Mouse (Mus musculus): ENCODE data around the gene Fam47e.
A peak's percentile ranks its signal among the peaks of the same experiment; 100 is the strongest.
"Not testable (repeated sequence)": the region's sequence is repeated elsewhere in the genome, so short reads cannot be mapped to it uniquely, and the experiment has no call there.

Gene Fam47e

DNA sequence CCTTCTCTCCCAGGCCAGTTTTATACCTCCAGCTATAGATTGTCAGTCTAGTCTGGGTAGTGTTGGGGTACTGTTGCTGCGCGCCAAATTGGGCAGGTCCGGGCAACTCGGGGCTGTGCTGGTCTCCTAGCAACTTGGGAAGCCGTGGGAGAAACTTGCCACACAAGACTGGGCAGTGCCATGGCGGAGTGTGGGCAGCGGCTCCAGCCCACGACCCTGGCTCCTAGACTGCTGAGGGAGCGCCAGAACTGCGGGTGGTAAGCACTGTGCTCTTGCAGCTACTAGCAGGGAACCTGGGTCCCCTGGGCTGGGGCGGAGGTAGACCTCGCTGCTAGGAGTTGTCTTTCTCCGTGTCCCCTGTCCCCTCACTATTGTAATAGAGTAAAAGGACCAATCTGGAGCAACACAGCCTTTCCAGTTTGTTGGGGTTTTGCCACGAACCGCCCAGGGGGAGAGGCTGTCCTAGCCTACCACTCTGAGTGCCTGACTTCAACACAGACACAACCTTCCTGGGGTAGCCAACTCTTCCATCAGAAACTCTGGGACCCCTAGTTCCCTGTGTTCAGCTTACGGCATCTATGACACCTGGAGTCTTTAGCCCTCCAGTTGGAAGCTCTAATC is at the start of gene Fam47e:
Gene Fam47e, plus strand, starts transcription at position 179 of the 621 bp plus-strand sequence.
- DNase-seq (ENCODE audit: low read depth, low spot score), result no peak

DNA sequence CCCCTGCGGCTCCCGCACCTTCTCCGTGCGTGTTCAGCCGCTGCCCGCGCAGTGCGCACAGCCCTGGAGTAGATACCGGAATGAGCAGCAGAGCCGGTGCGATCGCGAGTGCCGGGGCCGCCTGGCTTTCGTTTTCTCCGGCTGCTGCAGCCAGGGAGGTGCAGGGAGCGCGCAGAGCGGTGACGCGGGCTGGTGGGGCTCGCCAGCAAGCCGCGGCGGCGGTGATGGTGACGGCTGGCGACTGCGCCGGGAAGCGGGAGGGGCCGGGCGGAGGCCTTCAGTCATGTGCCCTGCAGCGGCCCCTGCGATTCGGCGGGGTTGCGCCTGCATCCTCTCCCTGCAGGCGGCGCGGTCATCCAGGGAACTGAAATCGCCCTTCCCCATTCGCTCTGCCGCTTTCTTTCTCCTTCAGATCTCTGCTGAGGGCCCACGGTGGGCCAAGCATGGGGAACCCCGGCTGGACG is 49.4 kb upstream of the Fam47e start:
- DNase-seq (ENCODE audit: low read depth, low spot score), result peak; percentile 74

DNA sequence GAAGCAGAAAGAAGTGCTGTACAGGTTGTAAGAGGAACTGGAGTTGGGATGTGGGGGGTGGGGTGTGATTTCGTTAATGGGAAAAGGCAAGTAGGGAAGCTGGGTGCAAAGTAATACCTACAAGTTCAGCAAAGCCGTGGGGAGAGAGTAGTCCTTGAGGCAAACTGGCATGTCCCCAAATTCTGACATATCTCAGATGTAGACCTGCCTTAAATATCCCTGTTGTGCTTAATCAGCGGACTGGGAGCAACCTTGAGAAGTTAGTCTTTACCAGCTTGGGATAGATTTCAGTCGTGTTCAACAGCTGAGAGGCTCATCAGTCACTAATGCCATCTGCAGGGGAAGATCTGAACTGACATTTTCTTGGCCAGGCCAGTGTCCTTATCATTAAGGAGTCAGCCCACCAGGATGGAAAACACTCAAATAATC is 48.6 kb upstream of the Fam47e start:
- no peak for DNase-seq (ENCODE audit: low read depth, low spot score)

DNA sequence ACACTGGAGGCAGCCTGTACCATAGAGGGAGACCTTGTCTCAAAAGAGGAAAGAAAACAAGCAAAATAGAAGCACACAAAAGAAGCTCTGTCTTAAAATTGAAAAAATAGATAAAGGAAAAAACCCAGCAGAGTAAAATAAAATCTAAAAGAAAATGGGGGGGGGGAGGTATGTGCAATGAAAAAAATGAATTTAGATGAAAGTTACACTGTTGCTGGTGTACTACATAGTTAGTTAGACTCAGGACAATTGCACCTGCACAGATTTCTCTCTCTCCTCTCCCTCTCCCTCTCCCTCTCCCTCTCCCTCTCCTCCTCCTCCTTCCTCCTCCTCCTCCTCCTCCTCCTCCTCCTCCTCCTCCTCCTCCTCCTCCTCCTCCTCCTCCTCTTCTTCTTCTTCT is 48.1 kb upstream of the Fam47e start, which contains the start of gene Scarb2:
Gene Scarb2, minus strand, starts transcription at position 101 of the 400 bp plus-strand sequence.
- no peak for DNase-seq (ENCODE audit: low read depth, low spot score)

DNA sequence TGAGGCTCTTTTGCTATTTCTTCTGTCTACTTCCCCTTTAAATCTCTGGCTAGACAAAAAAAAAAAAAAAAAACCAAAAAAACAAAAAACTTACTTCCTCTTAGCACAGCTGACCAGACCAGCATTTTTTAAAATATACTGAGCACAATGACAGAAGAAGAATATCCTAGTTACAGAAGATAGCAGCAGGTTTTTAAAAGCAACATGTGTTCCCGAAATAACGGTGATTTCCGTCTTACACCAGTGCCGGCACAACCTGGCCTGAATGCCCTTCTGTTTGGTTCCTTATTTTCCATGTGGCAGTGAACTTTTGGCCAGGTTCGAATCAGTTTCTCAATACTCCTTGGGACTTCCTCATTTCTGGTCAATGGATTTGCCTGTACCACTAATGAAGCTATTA is 46.0 kb upstream of the Fam47e start:
- DNase-seq (ENCODE audit: low read depth, low spot score), result no peak

DNA sequence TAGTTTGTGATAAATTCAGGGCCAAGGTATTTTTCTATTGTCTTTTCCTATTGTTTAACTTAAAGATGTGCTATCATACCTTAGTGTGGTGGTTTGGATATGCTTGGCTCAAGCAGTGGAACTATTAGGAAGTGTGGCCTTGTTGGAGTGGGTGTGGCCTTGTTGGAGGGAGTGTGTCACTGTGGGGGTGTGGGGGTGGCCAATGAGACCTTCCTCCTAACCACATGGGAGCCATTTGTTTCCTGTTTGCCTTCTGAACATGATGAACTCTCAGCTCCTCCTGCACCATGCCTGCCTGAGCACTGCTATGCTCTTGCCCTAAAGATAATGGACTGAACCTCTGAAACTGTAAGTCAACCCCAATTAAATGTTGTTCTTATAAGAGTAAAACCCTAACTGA is 43.6 kb upstream of the Fam47e start:
- no peak for DNase-seq (ENCODE audit: low read depth, low spot score)

DNA sequence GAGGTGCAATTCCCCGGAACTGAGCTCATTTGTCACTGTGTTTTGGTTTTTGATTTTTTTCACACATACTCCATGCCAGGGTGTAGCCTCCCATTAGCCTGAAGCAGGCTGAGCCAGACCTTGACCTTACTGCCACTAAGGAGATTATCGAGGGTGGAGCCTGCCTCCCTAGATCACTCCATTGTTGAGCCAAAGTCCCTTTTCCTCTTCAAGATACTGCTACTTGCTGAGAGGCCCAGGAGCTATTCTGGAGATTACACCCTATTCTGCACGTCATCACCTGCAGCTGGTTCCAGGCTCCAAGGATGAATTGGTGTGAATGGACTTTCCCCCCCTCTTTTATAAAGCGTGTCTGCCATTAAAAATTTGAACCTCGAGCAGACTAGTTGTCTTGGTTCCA is 42.8 kb upstream of the Fam47e start:
- no peak for DNase-seq (ENCODE audit: low read depth, low spot score)

DNA sequence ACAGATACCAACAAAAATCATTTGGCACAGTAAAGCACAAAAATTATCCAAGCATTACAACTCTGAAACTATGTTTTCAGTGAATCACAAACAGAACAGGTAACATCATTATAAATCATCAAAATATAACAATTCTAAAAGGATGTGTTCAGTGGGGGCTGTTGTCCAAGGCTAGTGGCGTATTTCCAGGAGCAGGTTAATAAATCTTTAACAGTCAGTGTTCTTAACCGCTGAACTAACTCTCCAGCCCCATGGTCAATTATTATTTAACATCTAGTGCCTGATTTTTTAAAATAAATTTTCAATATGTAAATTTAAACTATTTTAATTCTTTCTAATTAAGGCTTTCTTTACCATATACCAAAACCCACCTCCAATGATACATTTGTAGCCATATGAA is 33.7 kb upstream of the Fam47e start:
- DNase-seq (ENCODE audit: low read depth, low spot score), result not testable (repeated sequence)

DNA sequence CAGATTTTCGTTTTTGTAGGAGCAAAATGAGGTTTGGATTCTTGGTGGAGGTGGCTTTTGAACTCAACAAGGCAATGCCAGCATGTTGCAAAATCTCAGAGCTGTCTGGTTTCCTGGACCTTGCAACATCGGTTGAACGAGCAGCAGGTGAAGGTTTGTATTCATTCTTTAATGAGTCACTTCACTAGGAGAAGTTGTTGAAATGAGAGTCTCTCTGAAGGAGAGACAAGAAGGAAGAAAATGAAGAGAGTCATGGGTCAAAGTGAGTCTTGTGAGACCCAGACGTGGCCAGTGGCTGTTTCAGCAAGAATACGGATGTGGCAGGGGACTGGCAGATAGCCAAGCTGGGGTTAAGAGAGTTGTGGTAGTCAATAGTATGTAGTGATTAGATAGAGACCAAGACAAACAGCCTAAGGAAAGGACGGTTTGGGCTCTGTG is 30.0 kb upstream of the Fam47e start:
- DNase-seq (ENCODE audit: low read depth, low spot score), result no peak

DNA sequence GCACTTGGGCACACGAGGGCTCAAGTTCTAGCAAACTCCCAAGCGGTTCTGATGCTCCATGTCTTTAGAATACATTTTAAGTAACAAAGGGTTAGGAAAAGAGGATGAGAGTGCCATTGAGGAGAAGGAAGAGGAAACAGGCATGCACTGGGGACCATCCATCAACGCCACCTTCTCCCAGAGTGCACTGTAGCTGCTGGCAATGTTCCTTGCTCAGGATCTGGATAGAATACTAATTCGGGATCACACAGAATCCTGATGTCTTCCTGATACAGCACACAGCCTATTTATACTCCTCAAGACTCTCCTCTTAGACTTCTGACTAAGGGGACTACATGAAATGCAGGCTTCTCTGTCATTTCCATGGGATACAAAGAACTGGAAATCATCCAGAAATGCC is 15.2 kb upstream of the Fam47e start:
- DNase-seq (ENCODE audit: low read depth, low spot score), result no peak

DNA sequence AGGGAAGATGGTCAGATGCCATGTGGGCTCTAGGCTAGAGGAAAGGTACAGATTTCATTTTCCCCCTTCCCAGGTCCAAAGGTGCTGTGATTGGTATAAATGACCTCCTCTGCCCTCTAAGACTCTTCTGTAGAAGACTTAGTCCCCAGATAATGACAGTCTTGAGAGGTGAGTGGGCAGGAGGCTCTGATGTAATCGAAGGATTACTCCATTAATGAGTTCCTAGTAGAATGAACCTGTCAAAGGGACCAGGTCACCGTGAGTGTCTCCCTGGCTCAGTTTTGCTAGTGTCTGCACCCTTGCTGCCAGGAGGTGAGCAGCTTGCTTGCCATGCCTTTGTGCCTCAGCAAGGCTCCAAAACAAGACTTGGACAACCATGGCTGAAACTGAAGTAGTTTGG is 2.3 kb upstream of the Fam47e start:
- no peak for DNase-seq (ENCODE audit: low read depth, low spot score)

DNA sequence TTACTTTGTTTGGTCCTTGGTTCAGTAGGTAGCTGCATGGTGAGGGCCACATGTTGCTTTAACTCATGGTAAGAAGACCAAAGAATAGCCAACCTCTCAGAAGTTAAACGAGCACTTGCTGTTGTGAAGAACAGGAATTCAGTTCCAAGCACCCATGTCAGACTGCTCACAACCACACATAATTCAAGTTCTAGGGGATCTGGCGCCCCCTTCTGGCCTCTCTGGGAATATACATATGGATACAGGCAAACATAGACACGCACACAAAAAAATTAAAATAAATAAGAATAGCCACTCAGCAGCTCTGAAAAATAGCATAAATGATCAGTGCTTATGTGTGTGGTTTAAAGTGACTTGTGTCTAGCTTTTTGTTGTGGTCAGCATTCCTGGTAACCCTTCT is 930 bp upstream of the Fam47e start:
- no peak for DNase-seq (ENCODE audit: low read depth, low spot score)

DNA sequence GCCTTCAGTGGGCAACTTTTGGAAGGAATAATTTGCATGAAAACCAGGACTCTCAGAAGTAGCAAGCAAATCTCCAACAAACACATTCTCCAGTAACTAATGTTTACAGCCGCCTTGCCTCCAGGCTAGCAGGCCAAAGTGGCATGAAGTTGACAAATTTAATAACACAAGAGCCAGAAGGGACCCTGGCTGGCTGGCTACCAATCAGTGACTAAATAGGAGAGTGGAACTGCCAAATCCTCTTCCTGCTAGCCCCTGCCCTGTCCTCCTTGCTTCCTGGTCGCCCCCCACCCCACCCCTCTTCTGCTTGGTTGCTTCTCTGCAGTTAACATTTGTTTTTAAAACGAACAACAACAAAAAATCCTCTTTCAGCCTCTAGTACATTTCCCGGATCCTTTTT is 426 bp upstream of the Fam47e start:
- DNase-seq (ENCODE audit: low read depth, low spot score), result no peak

DNA sequence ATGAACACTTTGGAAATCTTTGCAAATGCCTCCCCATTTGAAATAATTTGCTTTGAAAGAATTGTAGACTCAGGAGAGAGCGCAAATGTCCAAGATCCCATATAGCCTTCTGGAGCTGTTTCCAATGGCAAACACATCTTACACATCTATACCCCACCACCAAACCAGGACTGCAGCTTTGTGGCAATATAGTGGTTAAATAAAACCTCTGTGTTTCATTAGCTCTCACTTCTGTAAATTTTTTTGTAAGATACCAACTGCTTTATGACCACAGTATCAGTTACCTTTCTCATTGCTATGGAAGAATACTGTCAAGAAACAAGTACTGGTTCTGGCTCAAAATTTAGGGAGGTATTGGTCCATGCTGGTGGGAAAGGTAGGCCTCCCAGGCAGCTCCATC is 1.0 kb downstream of the Fam47e start:
- DNase-seq (ENCODE audit: low read depth, low spot score), result no peak

DNA sequence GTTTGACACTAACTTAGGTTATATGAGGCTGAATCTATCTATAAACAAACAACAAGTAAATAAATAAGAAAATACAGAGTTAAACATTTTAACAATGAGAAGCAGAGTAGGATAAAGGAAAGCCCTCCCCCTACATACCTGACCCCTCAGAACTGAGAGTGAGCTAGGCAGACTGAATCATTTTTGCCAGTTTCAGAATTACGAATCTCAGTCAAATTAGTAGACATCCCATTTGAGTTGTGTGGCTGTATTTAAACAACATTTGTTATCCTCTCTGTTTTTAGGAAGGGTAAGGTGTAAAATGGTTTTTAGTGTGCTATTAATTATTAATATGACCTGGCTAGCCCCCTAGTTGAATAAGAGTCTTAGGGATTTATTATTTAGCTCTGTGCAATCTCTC is 2.6 kb downstream of the Fam47e start:
- no peak for DNase-seq (ENCODE audit: low read depth, low spot score)

DNA sequence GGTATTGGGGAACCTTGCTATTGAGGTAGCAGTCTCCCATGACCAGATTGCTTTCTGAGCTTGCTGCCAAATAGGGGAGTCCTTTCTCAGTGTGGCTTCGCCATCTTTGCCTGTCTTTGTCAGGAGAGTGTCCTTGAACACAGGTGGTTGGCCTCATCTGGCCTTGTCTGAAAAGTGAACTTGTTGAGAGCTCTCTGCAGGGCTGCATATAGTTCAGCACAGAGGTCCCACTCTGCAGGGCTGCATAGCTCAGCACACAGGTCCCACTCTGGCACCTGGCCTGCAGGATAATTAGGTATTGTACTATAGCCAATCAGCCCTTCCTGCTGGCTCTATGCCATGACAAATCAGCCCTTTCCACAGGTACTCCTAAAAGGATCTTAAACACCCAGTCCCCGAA is 5.3 kb downstream of the Fam47e start:
- DNase-seq (ENCODE audit: low read depth, low spot score), result no peak

DNA sequence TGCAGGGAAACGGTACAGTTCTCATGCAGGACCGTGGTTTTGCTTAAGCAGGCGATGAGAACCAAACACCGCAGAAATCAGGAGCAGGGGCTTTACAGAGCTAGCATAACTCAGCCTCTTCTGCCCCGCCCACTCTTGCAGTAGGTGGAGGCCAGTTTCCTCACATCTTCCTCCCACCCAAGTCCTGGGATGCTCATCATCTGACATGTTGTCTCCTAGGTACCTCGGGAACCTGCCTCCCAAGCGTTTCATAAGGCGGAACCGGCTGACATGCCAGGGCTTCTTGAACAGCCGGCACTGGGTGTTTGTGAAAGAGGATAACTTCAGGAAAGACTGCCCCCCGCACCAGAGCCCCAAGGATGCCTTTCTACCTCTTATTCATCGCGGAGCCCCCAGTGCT is 7.1 kb downstream of the Fam47e start:
- DNase-seq (ENCODE audit: low read depth, low spot score), result no peak

DNA sequence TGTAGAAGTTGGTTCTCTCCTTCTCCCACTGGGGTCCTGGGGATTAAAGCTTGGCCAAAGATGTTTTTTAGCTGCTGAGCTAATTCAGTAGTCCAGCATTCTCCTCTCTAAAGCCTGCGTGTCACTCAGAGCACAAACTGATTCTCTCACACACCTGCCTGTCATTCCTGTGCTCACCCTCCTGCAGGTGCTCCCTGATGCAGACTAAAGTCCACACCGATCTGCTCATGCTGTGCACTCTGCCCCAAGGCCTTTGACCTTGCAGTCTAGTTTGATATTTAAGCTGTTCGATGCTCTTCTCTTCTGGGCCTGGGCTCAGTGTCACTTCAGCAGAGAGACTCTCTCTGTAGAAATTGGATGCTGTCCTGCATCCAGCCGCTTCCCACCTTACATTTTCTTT is 16.4 kb downstream of the Fam47e start:
- DNase-seq (ENCODE audit: low read depth, low spot score), result no peak

DNA sequence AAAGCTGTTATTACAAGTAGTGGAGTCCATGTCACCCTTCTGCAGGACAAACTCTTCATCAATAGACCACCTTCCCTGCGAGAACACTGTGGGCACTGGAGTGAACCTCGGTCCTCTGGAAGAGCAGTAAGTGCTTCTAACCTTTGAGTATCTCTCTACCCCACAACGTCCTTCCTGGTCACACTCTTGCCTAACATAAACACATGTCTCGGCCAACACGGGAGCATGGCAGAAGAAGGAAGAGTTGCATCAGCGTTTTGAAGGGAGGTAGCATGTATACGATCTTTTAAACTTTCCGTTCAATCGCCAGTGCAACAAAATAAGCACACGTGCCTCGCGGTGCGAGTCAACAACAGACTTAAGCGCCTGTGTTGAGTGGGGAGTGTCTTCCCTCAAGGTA is 24.7 kb downstream of the Fam47e start:
- no peak for DNase-seq (ENCODE audit: low read depth, low spot score)

DNA sequence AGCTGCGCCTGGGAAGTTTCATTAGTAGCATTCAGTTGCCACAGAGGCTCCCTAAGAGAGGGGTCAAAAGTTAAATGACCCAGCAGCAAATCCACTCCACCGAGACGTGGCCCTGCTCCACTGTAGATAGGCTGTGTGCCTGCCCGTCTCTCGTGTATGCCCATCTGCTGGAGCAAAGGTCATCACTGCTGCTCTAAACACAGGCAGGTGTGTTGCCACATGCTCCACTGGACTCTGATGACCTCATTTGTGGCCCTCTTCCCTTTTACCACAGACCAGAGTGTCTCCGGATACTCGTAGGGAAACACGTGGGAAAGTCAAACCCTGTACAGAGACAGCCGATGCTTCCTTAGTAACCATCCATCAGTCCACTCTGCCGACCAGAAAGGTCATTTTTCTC is 31.1 kb downstream of the Fam47e start:
- DNase-seq (ENCODE audit: low read depth, low spot score), result no peak

DNA sequence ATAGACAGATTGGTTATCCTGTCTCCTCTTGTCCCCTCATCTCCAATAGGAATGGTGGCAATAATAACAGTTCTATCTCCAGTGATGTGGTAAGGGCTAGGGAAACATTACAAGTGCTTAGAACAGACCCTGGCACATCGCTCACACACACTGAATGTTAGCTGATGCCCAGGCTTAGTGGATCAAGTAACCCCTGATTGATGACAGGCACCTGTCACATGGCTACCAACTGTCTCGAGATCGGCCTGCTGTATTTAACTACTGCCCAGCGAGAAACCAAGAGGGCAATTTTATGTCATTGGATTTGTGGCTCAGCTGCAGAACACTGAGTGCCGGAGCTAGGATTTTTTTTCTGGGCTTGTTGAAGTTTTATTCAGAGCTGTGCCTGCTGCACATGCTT is 40.2 kb downstream of the Fam47e start:
- no peak for DNase-seq (ENCODE audit: low read depth, low spot score)

DNA sequence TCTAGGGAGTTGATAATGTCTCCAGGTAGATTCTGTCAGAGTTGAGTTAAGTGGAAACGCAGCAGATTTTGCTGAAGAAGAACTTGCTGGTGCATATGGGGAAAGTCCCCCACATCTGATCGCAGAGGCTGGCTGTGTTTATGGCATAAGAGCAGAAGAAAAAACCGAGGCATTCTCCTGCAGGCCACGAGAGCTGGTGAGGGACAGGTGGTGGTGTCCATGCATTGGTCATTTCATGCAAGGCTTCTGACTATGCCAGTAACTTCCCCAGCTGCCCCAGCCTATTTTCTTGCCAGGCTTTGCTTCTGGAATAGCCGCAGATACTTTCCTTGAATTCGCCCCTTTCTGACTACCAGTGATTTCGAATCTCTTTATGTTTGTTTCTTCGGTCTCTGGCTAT is 42.0 kb downstream of the Fam47e start:
- no peak for DNase-seq (ENCODE audit: low read depth, low spot score)

DNA sequence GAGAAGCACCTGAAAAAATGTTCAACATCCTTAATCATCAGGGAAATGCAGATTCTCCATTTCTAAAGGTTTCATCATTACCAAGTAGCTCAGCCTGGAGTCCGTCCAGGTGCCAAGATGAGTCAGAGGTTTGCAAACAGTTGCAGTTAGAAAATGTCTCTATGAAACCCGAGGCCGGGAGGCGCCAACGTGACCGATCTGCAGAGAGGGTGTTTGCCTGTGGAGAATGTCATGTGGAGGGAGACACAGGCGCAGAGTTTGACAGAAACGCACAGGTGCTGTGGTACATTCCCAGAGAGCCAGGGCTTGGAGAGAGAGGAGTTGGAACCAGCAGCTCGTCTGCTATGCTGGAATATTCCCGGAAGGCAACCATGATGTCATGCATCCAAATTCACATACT is 44.2 kb downstream of the Fam47e start:
- DNase-seq (ENCODE audit: low read depth, low spot score), result no peak

All from WW6 (cell line).